Mouse (Mus musculus): Measurements from ENCODE around the gene Hat1.

Gene Hat1

DNA sequence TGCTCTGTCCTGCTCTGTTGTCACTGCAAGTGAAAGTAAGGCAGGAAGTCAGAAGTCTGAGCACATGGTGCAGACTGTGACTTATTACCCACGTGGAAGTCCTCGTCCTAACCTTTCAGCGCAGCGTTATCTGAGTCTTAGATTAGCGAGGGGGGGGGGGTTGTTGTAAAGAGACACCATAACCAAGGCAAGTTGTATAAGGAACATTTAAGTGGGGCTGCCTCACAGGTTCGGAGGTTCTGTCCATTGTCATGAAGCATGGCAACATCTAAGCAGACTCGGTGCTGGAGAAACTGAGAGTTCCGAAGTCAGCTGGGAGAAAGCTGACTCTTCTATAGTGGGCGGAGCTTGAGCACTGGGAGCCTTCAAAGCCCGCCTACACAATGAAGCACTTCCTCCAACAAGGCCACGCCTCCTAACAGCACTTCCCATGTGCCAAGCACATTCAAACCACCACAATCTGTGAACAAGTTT, 12.3 kb upstream of the Hat1 start:
- in situ Hi-C loops (cut with MboI, MseI), result no loop called here

DNA sequence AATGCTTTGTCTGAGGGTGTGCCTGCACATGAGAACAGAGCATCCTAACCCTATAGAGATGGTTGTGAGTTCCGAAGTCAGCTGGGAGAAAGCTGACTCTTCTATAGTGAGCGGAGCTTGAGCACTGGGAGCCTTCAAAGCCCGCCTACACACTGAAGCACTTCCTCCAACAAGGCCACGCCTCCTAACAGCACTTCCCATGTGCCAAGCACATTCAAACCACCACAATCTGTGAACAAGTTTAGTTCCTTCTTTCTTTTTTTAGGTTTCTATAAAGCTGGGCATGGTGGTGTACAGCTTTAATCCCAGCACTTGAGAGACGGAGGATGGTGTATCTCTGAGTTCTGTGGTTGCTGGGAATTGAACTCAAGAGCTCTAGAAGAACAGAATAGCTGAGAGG, 11.3 kb upstream of the Hat1 start:
- in situ Hi-C loops (cut with MboI, MseI), result no loop called here

DNA sequence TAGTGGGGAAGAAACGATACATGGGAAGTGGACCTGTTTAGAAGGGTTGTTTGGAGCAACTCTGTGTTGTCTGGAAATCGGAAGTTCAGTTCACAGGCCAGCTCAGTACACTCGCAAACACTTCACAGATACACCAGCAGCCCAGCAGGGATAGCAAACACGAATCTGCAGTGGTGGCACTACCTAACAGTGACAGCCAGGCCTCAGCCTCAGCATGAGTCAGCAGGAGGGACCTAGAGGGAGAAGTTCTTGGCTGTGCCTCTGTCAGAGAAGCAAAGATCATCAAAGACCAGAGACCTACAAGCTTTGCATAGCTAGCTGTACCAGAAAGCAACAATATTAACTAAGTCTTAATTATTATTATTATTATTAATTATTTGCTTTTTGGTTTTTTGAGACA, 6.8 kb upstream of the Hat1 start:
- in situ Hi-C loops (cut with MboI, MseI), result loop anchor here (5.0 kb wide), 1 partner anchor 40 kb away; no protein-coding TSS in a partner anchor

DNA sequence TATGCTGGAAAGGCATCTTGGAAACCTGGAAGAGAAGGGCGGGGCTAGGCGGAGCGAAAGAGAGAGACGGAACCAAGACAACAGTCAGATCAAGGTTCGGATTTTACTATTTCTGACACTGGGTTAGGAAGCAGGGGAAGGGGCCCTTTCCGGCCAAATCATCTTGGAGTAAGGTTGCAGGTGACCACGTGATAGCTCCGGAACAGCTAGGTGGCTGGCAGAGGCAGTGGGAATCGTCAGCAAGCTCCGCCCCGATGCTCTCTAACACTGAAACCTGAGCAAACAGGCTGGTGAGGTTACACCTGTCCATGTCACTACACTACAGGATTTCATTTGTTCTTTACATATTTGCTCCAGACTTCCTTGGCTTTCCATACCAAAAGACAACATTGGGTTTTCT, 4.9 kb upstream of the Hat1 start:
- in situ Hi-C loops (cut with MboI, MseI), result loop anchor here (5.0 kb wide), 1 partner anchor 42 kb away; no protein-coding TSS in a partner anchor

DNA sequence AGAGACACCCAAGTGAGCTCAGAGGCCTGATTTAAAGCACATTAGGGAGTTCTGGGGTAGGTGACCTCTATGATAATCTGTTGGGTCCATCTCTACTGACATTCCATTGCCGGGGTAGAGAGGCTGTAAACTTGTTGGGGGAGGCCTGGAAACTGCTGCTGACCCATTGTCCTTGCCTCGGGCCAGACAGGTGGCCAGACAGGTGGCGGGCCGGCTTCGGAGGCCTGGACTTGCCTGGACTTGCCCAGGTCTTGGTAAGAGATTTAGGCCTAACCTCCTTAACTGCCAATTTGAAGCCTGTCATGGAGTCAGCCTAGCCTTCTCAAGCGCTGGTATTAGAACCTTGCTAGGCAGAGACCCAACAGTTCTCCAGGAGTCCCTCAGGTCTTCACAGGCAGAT, 992 bp upstream of the Hat1 start:
- in situ Hi-C loops (cut with MboI, MseI), result no loop called here

DNA sequence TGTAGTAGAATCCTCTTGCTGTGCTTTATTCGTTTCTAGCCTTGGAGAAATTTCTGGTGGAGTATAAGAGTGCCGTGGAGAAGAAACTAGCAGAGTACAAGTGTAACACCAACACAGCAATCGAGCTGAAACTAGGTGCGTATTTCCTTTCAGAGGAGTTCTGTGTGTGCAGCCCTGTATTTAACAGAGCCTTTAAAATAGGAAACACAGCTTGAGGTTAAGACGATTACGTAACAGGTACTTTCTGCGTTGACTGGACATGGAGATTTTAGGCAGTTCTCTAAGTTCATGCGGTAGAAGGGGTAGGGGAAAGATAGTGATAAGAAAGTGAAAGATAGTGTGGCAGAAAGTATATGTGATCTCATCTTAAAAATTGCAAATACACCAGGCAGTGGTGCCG, 1.1 kb downstream of the Hat1 start:
- in situ Hi-C loops (cut with MboI, MseI), result no loop called here

DNA sequence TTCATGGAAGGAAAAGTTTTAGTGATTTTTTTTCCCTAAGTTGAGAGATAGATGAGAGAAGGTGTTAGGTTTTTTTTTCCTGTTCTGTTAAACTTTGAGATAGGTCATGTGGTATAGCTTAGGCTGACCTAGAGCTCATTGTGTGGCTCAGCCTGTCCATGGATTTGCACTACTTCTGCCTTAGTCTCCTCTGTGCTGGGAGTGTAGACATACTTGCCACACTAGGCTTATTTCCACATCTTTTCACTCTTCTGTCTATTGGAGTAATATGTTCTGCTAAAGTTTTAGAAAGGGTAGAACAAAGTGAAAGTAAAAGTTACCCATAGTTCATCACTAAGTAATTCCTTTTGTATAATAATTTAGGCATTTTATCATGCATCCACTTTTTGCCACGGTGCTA, 16.9 kb downstream of the Hat1 start:
- in situ Hi-C loops (cut with MboI, MseI), result no loop called here

DNA sequence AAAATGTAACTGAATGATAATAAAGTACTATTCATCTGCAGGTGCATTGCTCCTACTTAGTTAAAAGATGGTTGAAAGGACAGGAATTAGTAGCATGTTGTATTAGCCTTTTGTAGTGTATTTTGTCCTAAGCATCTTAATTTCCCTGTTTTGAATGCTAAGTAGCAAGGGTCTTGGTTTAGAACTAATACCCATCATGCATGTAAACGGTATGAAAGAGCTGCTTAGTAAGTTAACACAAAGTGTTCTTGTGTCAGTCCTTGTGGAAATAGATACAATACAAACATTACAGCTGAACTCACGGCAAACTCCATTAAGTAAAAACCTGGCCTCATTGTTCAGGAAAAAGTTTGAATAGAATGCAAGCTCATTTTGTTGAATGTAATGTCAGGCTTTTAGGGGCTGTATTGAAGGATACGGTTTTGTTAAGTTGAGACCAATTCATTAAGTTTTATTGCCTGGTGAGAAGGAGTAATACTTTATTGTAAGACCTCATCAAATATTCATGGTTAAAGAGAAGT, 30.1 kb downstream of the Hat1 start:
- in situ Hi-C loops (cut with MboI, MseI), result no loop called here

DNA sequence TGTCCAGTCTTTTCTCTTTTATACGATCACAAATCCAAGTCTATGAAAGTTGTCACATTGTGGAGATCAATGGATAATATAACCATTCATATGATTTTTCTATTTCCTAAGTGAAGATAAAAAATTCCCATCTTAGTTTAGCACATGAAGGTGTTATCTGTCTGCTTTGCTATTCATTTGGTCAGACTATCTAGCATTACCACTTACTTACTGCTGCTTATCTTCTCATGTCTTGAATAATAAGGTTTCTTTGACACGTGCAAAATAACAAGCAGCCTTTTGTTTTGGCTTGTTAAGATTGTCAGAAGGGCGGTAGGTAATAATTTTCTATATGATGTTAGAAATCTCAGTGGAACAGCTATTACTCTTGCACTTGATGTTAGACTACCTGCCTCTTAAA, 30.6 kb downstream of the Hat1 start:
- in situ Hi-C loops (cut with MboI, MseI), result no loop called here

DNA sequence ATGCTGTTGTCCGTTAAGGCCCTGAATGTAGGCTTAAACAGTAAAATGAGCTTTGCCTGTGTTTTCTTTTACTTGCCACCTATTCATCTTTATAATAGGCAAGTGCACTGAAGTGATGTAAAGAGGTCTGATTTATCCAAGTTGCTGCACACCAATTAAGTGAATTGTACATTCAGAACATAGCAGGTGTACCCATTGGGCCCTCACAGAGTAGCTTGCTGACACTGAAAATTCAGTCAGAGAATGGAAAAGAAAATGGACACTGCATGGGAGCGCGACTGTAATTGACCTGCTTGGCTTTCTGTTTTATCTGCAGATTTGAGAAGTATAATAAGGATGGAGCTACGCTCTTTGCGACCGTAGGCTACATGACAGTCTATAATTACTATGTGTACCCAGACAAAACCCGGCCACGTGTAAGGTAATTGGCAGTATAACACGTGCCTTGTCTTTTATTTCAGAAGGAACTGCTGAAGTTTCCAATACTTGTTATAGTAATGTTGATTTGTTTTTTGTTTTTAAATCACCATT, 32.2 kb downstream of the Hat1 start:
- in situ Hi-C loops (cut with MboI, MseI), result no loop called here

DNA sequence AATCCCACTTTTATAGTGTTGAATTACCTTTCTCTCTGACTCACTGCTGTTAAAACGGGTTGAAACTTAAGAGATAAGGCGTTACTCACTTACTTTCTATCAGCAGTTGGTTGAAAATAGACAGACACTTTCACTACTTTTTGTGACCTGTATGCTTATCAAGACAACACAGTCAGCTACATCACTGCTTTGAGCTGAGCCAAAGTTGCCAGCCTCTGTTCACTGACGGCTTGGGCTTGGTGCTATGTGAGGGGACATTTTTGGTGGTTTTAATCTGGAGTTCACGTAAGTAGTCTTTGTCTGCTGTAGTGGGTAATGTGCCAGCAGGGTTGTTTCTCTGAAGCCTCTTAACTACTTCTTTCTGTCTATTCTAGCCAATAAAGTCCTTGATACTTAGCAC, 35.8 kb downstream of the Hat1 start:
- in situ Hi-C loops (cut with MboI, MseI), result no loop called here

DNA sequence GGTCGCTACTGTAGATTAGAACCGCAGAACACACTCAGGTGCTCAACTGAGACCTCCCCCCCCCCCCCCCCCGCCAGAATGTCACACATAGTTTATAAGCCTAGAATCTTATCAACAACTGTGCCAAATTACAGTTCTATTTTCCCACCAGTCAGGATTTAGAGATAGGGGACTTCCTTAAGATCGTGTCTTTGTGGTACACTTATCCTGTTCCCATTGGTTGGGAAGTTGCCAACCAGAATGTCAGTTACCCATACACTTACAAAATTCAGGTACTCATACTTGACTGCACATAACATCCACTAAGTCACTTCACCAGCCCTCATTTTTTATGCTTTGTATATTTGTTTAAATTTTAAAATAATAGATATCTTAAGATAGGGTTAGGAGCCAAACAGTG, 46.7 kb downstream of the Hat1 start:
- in situ Hi-C loops (cut with MboI, MseI), result no loop called here

DNA sequence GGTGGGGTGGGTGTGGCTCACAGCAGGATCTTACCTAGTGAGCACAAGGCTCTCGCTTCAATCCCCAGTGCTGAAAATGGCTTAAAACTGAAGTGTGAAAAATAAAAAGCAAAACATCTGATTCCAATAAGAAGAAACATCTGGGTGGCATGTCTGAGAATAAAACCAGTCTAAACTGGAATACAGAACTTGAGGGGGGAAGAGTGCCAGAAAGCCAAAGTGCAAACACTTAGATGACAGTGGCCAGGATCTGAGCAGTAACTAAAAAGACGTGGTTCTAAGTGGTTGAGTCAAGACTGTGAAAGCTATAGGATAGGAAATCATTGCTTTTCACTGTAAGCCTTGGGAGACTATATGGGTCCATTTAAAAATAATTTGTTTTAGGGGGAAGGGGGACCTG, 54.6 kb downstream of the Hat1 start:
- in situ Hi-C loops (cut with MboI, MseI), result no loop called here

DNA sequence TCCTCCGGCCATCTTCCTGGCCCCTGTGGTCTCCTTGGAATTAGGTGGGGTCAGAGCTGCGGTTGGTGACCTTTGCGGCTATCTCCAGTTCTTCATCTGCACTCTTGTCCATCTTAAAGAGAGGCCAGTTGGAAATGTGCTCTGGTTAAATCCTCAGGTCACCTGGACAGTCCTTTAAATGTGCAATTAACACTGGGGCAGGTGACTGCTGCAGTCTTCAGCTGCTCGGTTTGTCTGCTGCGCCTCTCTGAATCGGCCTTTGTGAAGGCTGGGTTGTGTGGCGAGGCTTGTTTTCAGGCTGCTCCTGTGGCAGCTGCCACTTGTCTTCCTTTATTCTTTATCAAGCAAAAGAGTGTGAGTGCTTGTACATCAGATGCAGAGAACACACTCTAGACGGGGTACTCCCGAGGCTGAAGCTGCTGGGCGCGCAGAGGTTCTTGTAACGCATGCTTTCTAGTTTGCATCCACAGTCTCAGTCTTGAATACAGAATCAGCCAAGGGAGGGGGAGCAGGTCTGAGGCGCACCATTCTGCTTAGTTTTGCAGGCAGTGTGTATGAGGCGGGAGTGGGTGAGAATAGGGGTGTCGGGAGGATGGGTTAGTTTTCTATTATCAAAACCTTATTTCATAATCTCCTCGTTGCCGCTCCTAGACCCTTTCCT, 56.9 kb downstream of the Hat1 start:
- in situ Hi-C loops (cut with MboI, MseI), result no loop called here

DNA sequence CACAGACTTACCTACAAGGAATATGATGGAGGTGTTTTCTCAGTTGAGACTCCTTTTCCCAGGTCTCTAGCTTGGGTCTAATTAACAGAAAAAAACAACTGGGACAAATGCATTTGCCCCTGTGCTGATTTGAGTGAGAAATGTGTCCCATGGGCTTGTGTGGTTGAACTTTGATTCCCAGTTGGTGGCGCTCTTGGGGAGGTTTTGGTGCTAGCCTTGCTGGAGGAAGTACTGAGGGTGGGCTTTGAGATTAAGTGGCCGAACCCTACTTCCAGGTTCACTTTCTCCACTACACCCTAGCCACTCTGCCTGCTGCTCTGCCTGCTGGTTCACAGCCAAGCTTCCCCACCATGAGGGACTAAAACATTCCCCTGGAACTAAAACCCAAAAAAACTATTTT, 60.8 kb downstream of the Hat1 start:
- in situ Hi-C loops (cut with MboI, MseI), result loop anchor here (5.0 kb wide), 1 partner anchor 78 kb away; the partner anchor contains the start of gene Dlx1

DNA sequence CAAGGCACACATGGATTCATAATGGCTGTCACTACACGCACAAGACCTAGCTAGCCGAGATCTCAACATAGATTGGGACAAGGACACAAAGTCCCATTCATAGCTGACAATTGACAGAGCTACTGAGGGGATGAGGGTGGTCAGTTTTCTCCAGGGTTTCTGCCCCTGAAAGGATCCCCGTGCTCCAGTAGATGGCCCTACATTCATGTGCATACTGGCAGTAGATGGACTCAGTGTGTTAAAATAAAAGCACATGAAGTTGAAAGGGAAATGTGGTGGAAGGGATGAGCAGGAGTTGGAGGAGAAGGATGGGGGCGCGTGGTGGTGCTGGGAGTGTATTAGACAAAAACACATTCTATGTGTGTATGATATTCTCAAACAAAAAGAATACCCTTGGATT, 63.0 kb downstream of the Hat1 start:
- in situ Hi-C loops (cut with MboI, MseI), result loop anchor here (5.0 kb wide), 1 partner anchor 76 kb away; the partner anchor contains the start of gene Dlx1

DNA sequence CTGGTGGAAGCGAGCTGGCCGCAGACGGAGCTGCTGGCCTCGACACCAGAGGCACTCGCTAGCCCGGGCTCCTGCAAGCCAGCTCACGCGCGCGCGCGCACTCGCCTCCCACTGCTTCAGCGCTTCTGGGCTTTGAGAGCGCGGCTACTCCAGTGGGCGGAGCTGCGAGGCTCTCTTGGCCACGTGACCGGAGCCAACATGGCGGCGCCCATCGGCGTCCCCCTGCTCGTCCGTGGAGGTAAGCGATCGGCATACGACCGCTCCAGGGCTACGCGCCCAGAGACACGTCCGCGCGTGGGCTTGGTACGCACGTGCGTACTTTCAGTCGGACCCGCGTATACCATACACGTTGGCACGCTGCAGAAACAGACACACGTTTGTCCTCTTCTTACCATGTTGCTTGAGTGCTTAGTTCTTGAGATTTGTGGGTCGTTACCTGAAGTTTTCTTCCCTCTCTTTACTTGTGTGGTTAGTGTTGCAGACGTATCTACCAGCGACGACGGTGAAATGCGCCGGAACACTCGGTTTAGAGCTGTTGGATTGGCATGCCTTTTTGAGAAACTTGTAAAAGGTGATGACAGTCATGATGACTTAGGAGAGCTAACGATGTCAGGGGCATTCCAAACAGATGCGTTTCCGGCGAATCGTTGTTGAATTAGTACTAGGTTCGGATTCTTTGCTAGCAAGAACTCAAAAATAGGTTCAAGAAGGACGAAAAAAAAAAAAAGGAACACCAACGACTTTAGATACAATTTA, 64.6 kb downstream of the Hat1 start, which contains the start of gene Metap1d:
Metap1d (plus strand) TSS at position 116 of the 756 bp plus-strand sequence.
- in situ Hi-C loops (cut with MboI, MseI), result loop anchor here (5.0 kb wide), 1 partner anchor 74 kb away; the partner anchor contains the start of gene Dlx1

DNA sequence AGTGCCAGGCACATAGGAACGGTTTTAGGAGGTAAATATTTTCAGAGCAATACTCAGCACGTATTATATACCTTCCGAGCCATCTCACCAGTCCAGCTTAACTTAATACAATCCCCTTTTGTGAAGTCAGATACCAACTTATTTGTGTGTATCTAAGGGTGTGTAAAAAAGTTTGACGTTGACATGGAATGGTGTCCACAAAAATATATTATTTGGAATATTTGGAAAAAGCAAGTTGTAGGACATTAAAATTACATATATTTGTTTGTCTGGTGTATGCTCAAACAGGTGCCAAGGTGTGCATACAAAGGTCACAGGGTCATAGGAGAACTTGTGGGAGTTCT, 65.1 kb downstream of the Hat1 start:
- in situ Hi-C loops (cut with MboI, MseI), result loop anchor here (5.0 kb wide), 1 partner anchor 73 kb away; the partner anchor contains the start of gene Dlx1

DNA sequence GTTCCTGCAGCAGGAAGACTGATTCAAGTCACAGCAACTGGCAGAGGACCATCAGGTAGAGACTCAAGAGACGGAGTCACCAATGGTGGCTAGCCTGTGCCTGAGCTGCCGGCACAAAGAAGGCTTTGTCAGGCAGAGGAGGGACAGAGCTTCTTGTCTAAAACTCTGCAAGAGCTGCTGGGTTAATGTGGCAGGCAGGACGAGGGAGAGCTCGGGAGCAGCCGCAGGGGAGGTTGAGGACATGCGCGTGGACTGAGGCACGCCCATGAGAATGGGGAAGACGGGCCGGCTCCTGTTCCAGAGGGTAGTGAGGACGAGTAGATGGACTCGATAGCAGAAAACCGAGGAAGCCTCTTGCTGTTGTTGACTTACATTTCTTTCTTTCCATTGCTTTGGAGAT, 69.9 kb downstream of the Hat1 start:
- in situ Hi-C loops (cut with MboI, MseI), result no loop called here

DNA sequence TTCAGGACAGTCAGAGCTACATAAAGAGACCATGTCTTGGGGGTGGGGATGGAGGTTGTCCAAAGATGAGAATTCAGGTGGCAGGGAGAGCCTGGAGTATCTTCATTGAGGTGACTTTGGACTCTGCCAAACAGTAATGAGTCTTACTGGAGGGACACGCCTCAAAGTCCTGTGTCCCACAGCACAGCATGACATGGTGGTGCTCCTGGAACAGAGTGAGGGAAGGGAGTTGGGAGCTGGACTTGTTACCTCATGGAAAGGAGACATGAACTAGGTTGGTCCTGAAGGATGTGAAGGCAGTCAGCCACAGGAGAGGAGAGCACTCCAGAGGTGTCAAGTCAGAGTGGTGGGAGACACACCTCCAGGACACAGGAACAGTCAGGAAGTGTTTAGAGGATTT, 70.9 kb downstream of the Hat1 start:
- in situ Hi-C loops (cut with MboI, MseI), result no loop called here

DNA sequence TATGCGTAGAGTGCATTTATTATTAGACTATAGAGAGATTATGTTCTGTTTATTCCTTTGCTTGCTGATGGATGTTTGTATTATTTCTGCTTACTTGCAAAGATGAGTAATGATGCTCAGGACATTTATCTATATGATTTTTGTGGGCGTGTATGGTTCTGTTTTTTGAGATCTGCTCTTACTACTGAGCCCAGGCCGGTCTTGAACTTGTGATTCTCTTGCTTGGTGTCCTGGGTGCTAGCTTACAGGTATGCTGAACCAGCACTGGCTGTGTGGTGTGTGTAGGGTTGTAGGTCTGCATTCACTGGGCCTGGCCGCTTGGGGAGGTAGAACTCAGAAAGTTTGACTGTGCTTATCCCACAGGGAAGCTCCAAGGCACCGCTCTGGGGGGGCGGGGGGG, 72.4 kb downstream of the Hat1 start:
- in situ Hi-C loops (cut with MboI, MseI), result no loop called here

DNA sequence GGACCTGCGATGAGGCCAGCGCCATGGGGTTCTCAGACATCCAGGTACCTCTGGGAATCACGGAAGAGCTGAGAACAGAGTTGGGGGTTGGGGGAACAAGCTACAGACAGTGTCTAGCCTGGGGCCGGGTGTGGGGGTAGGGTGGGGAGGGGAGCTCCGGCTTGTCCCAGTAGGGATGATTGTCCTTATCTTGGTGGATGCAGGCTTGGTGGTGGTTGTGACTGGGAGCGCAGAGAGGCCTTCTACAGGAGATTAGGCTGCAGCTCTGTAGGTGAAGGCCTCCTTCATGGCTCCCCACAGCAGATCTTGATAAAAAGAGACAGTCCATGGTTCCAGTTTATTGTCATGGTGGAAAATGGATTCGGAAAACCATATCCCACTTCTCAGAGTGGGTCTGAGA, 72.8 kb downstream of the Hat1 start:
- in situ Hi-C loops (cut with MboI, MseI), result no loop called here

DNA sequence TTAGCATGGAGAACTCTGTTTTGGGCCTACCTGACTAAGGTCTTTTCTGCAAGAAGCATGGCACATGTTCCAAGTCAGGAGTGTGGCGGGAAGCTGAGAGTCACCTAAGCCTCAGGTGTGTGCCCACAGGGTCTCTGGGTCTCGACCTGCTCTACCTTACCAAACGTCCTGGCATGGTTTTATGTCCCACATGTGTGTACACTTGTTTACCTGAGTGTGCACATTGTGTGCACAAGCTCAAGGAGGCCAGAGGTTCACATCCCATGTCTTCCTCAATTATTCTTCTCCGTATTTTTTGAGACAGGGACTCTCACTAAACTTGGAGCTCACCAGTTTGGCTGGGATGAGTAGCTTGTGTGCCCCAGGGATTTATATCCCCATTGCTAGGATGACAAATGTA, 73.3 kb downstream of the Hat1 start:
- in situ Hi-C loops (cut with MboI, MseI), result no loop called here
